Mouse (Mus musculus): ENCODE results near the gene Fchsd2. TPM values are rescaled to one million over a fixed set of nuclear protein-coding genes. Genes with fewer than 3 reads are reported as not detected.

Fchsd2 gene
- polyA plus RNA-seq, 1 experiment from 2014 or later: 17.3 TPM

DNA sequence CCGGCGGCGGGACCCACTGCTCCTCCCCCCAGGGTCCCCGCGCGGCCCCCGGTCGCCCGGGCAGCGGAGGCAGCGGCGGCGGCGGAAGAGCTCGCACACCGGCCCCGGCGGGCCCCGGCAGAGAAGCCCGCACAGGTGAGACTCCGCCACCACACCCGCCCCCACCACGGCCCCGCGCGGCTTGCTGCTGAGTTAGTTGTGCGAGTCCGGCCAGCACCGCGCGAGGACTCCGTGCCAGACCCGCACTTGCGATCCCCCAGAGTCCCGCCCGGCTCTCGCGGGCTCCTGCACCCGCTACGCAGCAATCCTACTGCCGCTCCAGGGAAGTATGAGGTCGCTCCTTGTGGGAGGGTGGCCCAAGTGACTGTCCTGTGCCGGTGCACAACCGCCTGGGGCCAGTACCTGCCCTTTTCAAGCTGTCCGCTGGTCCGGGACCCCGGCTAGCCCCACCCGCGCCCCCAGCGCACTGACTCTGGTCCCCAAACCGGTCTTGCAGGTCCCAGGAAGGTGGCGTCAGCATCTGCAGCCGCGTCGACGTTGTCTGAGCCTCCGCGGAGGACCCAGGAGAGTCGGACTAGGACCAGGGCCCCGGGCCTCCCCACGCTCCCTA is 228.7 kb downstream of the Fchsd2 start:
- H3K36me3 ChIP-seq: peaks cover 3% of the 10 kb centered on the region; the same call in 1 of the 2 replicates
- H3K27me3 ChIP-seq (ENCODE audit: insufficient read depth, poor library complexity, severe bottlenecking): peaks cover 73% of the 10 kb centered on the region
- H3K4me3 ChIP-seq: peak overlapping the region; percentile 84
- peak; percentile 78 for DNase-seq (ENCODE audit: low spot score)
- H3K27ac ChIP-seq: peak overlapping the region; percentile 87
- 2% methylated on average over 50 of the region's 61 CpGs for WGBS
- H3K9me3 ChIP-seq: no peaks in the 10 kb centered on the region
- H3K4me1 ChIP-seq: peaks cover 67% of the 10 kb centered on the region

DNA sequence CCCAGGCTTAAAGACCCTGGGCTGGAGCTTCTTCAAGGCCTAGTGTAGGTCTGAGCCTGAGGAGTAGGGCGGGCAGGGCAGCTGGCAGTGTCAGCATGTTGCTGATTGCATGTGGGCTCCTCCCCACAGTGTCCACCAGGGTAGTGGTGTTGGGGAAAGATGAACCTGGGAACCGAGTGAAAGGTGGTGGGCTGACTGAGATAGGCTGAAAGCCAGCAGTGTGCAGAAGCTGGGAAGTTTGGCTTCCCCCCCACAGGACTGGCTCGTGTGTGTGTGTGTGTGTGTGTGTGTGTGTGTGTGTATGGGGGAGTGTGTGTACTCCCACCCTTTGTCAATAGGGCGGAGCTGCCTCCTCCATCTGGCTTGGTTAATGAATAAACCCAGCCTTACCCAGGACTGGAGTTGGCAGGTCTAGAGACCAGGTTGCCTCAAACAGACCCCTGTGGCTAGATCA is 230.5 kb downstream of the Fchsd2 start:
- 0 out of 2 replicates have a peak overlapping the region, but pooled peaks have one; percentile 87 for H3K27ac ChIP-seq
- DNase-seq (ENCODE audit: low spot score): peak; percentile 72
- H3K27me3 ChIP-seq (ENCODE audit: insufficient read depth, poor library complexity, severe bottlenecking): peaks cover 81% of the 10 kb centered on the region
- H3K9me3 ChIP-seq: no peaks in the 10 kb centered on the region
- H3K4me3 ChIP-seq: peak overlapping the region; percentile 84; the same call in 1 of the 2 replicates
- peaks cover 3% of the 10 kb centered on the region; the same call in 1 of the 2 replicates for H3K36me3 ChIP-seq
- H3K4me1 ChIP-seq: peaks cover 56% of the 10 kb centered on the region
- 65% methylated on average over 4 of the region's 4 CpGs for WGBS

DNA sequence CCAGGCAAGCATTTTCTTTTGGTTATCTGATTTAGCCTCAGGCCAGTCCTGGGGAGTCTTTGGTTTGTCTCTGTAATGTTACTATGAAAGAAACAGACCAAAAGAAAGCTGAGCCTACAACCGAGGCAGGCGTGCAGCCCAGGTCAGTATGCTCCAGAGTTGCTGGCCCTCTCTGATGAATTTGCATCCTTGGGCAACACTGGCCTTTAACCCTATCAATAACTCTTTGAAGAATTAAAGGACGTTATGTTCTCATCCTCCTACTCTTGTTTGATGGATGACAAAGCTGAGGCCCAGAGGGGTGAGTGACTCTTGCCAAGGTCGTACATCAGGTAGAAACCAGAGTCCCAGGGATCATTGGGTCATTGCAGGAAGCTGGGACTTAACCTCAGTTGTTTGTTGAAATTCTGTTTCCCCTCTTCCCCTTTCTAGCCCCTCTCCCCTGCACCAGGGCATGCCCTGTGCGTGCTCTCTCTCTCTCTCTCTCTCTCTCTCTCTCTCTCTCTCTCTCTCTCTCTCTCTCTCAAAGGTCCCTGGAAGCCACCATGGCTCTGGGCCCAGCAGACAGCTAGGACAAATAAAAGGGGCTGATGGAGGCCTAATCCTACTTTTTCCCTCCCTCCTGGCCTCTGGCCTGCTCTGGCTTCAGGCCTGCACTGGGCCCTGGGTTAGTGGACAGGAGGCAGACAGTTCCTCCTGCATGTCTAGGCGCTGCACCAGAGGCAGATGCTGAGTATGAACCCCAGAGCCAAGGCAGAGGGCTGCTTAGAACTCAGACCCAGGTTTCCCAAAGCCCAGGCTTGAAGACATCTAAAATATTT is 231.7 kb downstream of the Fchsd2 start:
- WGBS: 68% methylated on average over 6 of the region's 6 CpGs
- DNase-seq (ENCODE audit: low spot score): peak; percentile 61
- Histone ChIP-seq H3K4me1 (peaks cover 54% of the 10 kb centered on the region), H3K4me3 (peak overlapping the region; percentile 15; the same call in 1 of the 2 replicates), H3K36me3 (peaks cover 3% of the 10 kb centered on the region; the same call in 1 of the 2 replicates), H3K27me3 (ENCODE audit: insufficient read depth, poor library complexity, severe bottlenecking) (peaks cover 74% of the 10 kb centered on the region), H3K9me3 (no peaks in the 10 kb centered on the region), H3K27ac (no peak overlapping the region)

DNA sequence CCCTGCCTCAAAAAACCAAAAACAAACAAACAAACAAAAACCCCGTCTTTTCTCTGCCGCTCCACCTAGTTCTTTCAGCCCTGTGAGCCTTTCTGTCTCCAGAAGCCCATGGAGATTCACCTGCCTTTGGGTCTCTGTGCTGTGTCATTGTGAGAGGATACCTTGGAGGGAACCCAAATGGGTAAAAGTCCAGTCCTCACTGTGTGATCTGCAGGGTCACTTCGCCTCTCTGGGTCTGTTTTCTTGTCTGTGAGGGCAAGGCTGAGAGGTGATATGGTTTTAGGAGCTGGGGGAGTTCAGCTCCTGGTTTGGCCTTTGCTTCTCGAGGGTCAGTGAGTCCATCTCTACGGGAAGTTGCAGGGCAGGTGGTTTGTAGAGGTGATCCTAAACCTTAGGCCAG is 233.3 kb downstream of the Fchsd2 start:
- Histone ChIP-seq H3K4me3 (no peak overlapping the region), H3K27me3 (ENCODE audit: insufficient read depth, poor library complexity, severe bottlenecking) (peaks cover 77% of the 10 kb centered on the region), H3K36me3 (peaks cover 6% of the 10 kb centered on the region; the same call in 1 of the 2 replicates), H3K4me1 (peaks cover 55% of the 10 kb centered on the region), H3K9me3 (no peaks in the 10 kb centered on the region), H3K27ac (no peak overlapping the region)
- 84% methylated on average over 5 of the region's 5 CpGs for whole genome bisulfite sequencing
- peak; percentile 70 for DNase-seq (ENCODE audit: low spot score)

DNA sequence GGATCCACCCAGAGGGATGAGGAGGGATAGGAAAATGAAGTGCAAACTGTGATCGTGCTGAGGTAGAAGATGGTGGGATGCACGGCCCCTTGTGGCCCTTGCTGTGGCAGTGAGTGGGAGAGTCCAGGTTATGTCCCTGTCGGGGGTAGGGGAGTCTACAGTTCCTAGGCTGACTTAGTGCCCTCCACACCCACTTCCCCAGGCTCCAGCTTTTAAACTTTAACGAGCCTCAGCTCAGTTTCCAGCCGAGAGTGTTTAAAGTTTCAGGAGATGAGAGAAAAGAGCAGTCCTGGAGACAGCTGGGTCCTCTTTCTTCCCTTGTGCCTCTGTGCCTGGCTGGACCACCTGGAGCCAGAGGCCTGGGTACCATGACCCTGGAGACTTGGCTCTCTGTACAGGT is 234.6 kb downstream of the Fchsd2 start:
- no peak overlapping the region for H3K27ac ChIP-seq
- no peak overlapping the region for H3K4me3 ChIP-seq
- DNase-seq (ENCODE audit: low spot score): no peak
- no peaks in the 10 kb centered on the region for H3K9me3 ChIP-seq
- H3K4me1 ChIP-seq: peaks cover 43% of the 10 kb centered on the region
- H3K36me3 ChIP-seq: peaks cover 6% of the 10 kb centered on the region; the same call in 1 of the 2 replicates
- WGBS: 60% methylated on average over 5 of the region's 5 CpGs
- peaks cover 69% of the 10 kb centered on the region for H3K27me3 ChIP-seq (ENCODE audit: insufficient read depth, poor library complexity, severe bottlenecking)

DNA sequence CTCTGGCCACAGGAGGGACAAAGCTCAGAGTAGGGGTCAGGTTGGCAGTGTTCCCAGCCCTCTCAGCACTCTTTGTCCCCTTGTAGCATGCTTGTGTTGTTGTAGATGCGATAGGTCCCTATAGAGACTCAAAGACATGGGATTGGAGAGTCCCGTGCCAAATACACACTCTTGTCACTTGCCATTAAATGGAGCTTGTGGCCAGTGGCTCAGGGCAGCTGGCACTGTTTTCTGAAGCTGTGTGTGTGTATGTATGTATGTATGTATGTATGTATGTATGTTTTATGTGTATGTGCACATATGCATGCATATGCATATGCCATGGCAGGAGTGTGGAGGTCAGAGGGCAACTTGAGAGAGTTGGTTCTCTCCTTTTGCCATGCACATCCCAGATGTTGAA is 235.1 kb downstream of the Fchsd2 start:
- Histone ChIP-seq H3K27ac (no peak overlapping the region), H3K36me3 (peaks cover 6% of the 10 kb centered on the region; the same call in 1 of the 2 replicates), H3K4me3 (no peak overlapping the region), H3K9me3 (no peaks in the 10 kb centered on the region), H3K4me1 (peaks cover 38% of the 10 kb centered on the region), H3K27me3 (ENCODE audit: insufficient read depth, poor library complexity, severe bottlenecking) (peaks cover 64% of the 10 kb centered on the region)
- 67% methylated on average over 2 of the region's 2 CpGs for WGBS
- DNase-seq (ENCODE audit: low spot score): no peak

DNA sequence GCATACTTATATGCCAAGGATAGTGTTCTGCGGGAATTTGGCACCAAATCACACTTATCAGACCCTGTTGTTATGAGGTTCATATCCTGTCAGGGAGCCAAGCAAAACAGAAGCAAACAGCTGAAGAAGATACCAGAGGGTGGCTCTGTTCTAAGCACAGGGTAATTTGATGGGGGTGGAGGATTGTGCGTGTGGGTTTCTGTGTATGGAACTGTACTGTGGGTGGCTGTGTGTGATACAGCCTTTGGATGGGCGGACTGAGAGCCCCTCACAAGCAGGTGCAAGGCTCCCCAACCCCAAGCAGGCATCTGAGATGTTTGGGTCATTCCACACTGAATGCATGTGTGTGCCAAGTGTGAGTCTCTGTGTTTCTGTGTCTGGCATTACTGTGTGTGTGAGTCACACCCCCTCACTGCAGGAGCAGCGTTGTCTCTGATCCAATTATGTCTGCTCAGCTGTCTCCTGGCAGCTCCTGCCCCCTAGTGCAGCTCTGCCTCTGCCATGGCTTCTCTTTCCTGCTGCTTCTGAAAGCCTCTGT is 236.0 kb downstream of the Fchsd2 start:
- 64% methylated on average over 4 of the region's 4 CpGs for WGBS
- H3K36me3 ChIP-seq: peaks cover 6% of the 10 kb centered on the region; the same call in 1 of the 2 replicates
- peaks cover 60% of the 10 kb centered on the region for H3K27me3 ChIP-seq (ENCODE audit: insufficient read depth, poor library complexity, severe bottlenecking)
- peaks cover 30% of the 10 kb centered on the region for H3K4me1 ChIP-seq
- H3K9me3 ChIP-seq: no peaks in the 10 kb centered on the region
- peak; percentile 69 for DNase-seq (ENCODE audit: low spot score)
- H3K4me3 ChIP-seq: no peak overlapping the region
- no peak overlapping the region for H3K27ac ChIP-seq

DNA sequence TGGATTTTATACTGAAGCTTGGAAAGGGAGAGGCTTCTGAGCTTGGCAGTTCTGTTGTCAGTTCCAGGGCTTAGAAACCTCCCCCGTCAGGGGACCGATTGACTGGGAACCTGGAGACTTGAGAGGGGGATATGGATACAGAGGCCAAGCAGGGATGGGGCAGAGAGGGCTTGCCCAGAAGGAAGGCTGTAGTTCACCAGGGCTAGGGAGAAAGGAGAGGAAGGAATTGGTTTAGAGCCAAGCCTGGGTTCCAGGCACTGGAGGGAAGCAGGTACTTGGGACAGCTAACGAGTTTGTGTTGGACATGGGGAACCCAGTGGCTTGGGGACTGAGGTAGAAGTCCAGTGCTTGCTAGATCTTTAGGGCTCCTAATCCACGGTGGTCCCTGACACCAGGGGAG is 236.9 kb downstream of the Fchsd2 start:
- DNase-seq (ENCODE audit: low spot score): peak; percentile 58
- H3K9me3 ChIP-seq: no peaks in the 10 kb centered on the region
- peaks cover 21% of the 10 kb centered on the region for H3K4me1 ChIP-seq
- no peak overlapping the region for H3K4me3 ChIP-seq
- H3K36me3 ChIP-seq: peaks cover 6% of the 10 kb centered on the region; the same call in 1 of the 2 replicates
- no peak overlapping the region for H3K27ac ChIP-seq
- WGBS: 74% methylated on average over 4 of the region's 4 CpGs
- H3K27me3 ChIP-seq (ENCODE audit: insufficient read depth, poor library complexity, severe bottlenecking): peaks cover 58% of the 10 kb centered on the region

DNA sequence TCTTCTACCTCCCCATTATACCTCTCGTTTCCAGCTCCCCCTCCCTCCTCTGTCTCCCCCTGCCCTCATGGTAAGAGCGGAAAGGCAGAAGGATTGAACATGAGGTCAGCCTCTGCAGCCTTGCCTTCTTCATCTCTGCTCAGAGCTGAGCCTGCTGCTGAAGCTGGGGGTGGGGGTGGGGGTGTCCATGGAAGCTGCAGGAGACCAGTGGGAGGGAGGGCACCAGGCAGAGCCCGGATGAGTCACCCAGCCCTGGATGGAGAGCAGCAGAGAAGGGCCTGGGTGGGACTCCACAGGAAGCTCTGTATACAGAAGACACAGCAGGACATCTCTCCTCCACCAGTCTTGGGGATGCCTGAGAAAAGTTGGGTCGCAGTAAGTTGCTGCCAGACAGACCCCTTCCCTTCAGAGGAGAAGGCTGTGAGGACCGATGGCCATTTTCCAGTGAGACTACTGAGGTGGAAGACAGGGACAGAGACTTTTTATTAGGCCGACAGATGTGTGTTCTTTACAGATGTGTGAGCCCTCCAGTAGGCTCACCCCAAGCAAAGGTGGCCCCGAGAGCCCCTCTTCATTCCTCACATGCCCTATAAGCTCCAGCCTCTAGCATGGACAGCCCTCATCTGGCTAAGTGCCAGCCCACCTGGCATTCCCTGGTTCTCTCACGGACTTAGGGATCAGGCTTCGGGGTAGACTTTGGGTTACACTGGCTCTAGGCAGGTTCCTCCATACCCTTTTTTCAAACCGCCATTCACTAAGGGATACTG is 237.6 kb downstream of the Fchsd2 start:
- peak; percentile 73 for DNase-seq (ENCODE audit: low spot score)
- Histone ChIP-seq H3K4me3 (no peak overlapping the region), H3K4me1 (peaks cover 22% of the 10 kb centered on the region), H3K9me3 (no peaks in the 10 kb centered on the region), H3K36me3 (0 out of 2 replicates have a peak, but pooled peaks cover 3% of the 10 kb centered on the region), H3K27ac (no peak overlapping the region), H3K27me3 (ENCODE audit: insufficient read depth, poor library complexity, severe bottlenecking) (peaks cover 56% of the 10 kb centered on the region)
- WGBS: 59% methylated on average over 10 of the region's 10 CpGs

DNA sequence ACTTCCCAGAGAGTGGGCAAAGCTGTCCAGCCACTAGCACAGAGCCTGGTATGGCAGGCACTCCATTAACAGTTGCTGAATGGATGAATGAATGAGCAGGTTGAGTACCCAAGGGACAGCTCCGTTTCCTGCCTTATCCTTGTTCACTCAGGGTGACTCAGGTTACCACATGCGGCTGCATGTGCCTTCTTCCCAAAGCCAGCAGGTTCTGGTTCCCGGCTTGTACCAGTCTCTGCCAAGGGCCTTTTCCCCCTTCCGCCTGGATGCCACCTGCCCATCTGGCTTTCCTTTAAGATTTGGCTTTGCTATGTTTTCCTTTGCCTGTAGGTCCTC is 238.1 kb downstream of the Fchsd2 start:
- Histone ChIP-seq H3K36me3 (0 out of 2 replicates have a peak, but pooled peaks cover 3% of the 10 kb centered on the region), H3K27me3 (ENCODE audit: insufficient read depth, poor library complexity, severe bottlenecking) (peaks cover 56% of the 10 kb centered on the region), H3K4me1 (peaks cover 26% of the 10 kb centered on the region), H3K9me3 (no peaks in the 10 kb centered on the region), H3K4me3 (no peak overlapping the region), H3K27ac (no peak overlapping the region)
- WGBS: 78% methylated on average over 4 of the region's 4 CpGs
- no peak for DNase-seq (ENCODE audit: low spot score)

DNA sequence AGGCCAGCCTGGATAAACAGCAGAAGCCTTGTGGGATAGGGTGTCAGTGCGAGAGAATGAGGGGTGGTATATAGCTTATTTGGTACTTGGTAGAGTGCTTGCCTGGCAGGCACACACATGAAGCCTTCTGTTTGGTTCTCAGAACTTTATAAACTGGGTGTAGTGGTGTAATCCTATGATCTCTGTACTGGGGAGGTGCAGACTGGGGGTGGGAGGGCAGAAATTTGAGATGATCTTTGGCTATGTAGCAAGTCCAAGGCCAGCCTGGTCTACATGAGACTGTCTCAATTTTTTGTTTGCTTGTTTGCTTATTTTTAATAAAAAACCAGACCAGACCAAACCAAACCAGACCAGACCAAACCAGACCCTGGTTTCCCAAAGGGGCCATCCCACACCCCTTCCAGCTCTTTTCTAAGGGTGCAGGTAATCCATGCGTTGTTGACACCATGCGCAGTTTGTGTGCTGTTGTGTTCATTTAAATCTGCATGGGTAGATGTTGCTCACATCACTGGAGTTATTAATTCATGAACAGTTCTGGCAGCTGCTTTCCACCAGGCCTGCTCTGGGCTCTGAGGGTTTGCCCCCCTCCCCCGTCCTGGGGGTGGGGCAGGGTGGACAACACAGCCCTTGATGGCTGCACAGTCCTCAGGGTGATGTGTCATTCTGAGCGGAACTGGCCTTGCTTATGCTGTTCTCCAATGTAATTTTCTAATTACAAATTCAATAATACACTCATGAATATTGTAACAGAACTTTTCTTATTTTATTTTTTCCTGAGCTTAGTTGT is 239.6 kb downstream of the Fchsd2 start:
- H3K27ac ChIP-seq: no peak overlapping the region
- H3K4me3 ChIP-seq: no peak overlapping the region
- no peak for DNase-seq (ENCODE audit: low spot score)
- peaks cover 26% of the 10 kb centered on the region for H3K4me1 ChIP-seq
- peaks cover 45% of the 10 kb centered on the region for H3K27me3 ChIP-seq (ENCODE audit: insufficient read depth, poor library complexity, severe bottlenecking)
- 0 out of 2 replicates have a peak, but pooled peaks cover 3% of the 10 kb centered on the region for H3K36me3 ChIP-seq
- no peaks in the 10 kb centered on the region for H3K9me3 ChIP-seq
- WGBS: 88% methylated on average over 5 of the region's 5 CpGs

Data from heart, embryonic 10.5 days (tissue).